Mouse (Mus musculus): Measurements from ENCODE around the gene Mmp25. TPM values are rescaled to one million over a fixed set of nuclear protein-coding genes. Genes with fewer than 3 reads are reported as not detected.
"Not testable (repeated sequence)": the region's sequence is repeated elsewhere in the genome, so short reads cannot be mapped to it uniquely, and the experiment has no call there.

Gene Mmp25
- total RNA-seq, 1 experiment from 2014 or later: 2.7 TPM

GRCm38 (mm10) chr17:23617087-23617486, 28.0 kb downstream of the Mmp25 start:
- peak; percentile 93 for ATAC-seq (replicated peaks in 1 of 2; ENCODE audit: insufficient read depth in 1 of 2, low FRiP score in 2 of 2, low TSS enrichment in 1 of 2, low read depth in 1 of 2, poor library complexity in 2 of 2, severe bottlenecking in 2 of 2)

GRCm38 (mm10) chr17:23610361-23610800, 34.7 kb downstream of the Mmp25 start:
- peak; percentile 91 to 95 for ATAC-seq (replicated peaks in 1 of 2; ENCODE audit: insufficient read depth in 1 of 2, low FRiP score in 2 of 2, low TSS enrichment in 1 of 2, low read depth in 1 of 2, poor library complexity in 2 of 2, severe bottlenecking in 2 of 2)

GRCm38 (mm10) chr17:23609612-23610011, 35.5 kb downstream of the Mmp25 start:
- ATAC-seq (replicated peaks in 1 of 2; ENCODE audit: insufficient read depth in 1 of 2, low FRiP score in 2 of 2, low TSS enrichment in 1 of 2, low read depth in 1 of 2, poor library complexity in 2 of 2, severe bottlenecking in 2 of 2): no peak

GRCm38 (mm10) chr17:23605220-23605619, 39.9 kb downstream of the Mmp25 start:
- ATAC-seq (replicated peaks in 1 of 2; ENCODE audit: insufficient read depth in 1 of 2, low FRiP score in 2 of 2, low TSS enrichment in 1 of 2, low read depth in 1 of 2, poor library complexity in 2 of 2, severe bottlenecking in 2 of 2): no peak

- ATAC-seq (replicated peaks in 1 of 2; ENCODE audit: insufficient read depth in 1 of 2, low FRiP score in 2 of 2, low TSS enrichment in 1 of 2, low read depth in 1 of 2, poor library complexity in 2 of 2, severe bottlenecking in 2 of 2): no peak
Measured at GRCm38 (mm10) chr17:23604394-23604793, 40.7 kb downstream of the Mmp25 start.

GRCm38 (mm10) chr17:23603542-23603941, 41.5 kb downstream of the Mmp25 start:
- ATAC-seq (replicated peaks in 1 of 2; ENCODE audit: insufficient read depth in 1 of 2, low FRiP score in 2 of 2, low TSS enrichment in 1 of 2, low read depth in 1 of 2, poor library complexity in 2 of 2, severe bottlenecking in 2 of 2): no peak; a peak in 1 of 4 replicates

- ATAC-seq (replicated peaks in 1 of 2; ENCODE audit: insufficient read depth in 1 of 2, low FRiP score in 2 of 2, low TSS enrichment in 1 of 2, low read depth in 1 of 2, poor library complexity in 2 of 2, severe bottlenecking in 2 of 2): no peak
Measured at GRCm38 (mm10) chr17:23603077-23603476, 42.0 kb downstream of the Mmp25 start.

- no peak for ATAC-seq (replicated peaks in 1 of 2; ENCODE audit: insufficient read depth in 1 of 2, low FRiP score in 2 of 2, low TSS enrichment in 1 of 2, low read depth in 1 of 2, poor library complexity in 2 of 2, severe bottlenecking in 2 of 2)
Measured at GRCm38 (mm10) chr17:23601836-23602585, 43.1 kb downstream of the Mmp25 start.

GRCm38 (mm10) chr17:23600641-23601622, 44.1 kb downstream of the Mmp25 start, which contains the start of gene Zscan10:
Zscan10 (plus strand) TSS chr17:23600856.
- no peak for ATAC-seq (replicated peaks in 1 of 2; ENCODE audit: insufficient read depth in 1 of 2, low FRiP score in 2 of 2, low TSS enrichment in 1 of 2, low read depth in 1 of 2, poor library complexity in 2 of 2, severe bottlenecking in 2 of 2)

- ATAC-seq (replicated peaks in 1 of 2; ENCODE audit: insufficient read depth in 1 of 2, low FRiP score in 2 of 2, low TSS enrichment in 1 of 2, low read depth in 1 of 2, poor library complexity in 2 of 2, severe bottlenecking in 2 of 2): no peak
Measured at GRCm38 (mm10) chr17:23599605-23600063, 45.4 kb downstream of the Mmp25 start.

GRCm38 (mm10) chr17:23598582-23599552, 46.2 kb downstream of the Mmp25 start, which contains the start of gene Zfp13:
Zfp13 (minus strand) TSS chr17:23599487.
- peak; percentile 96 for ATAC-seq (replicated peaks in 1 of 2; ENCODE audit: insufficient read depth in 1 of 2, low FRiP score in 2 of 2, low TSS enrichment in 1 of 2, low read depth in 1 of 2, poor library complexity in 2 of 2, severe bottlenecking in 2 of 2)

- ATAC-seq (replicated peaks in 1 of 2; ENCODE audit: insufficient read depth in 1 of 2, low FRiP score in 2 of 2, low TSS enrichment in 1 of 2, low read depth in 1 of 2, poor library complexity in 2 of 2, severe bottlenecking in 2 of 2): not testable (repeated sequence)
Measured at GRCm38 (mm10) chr17:23595139-23595538, 49.9 kb downstream of the Mmp25 start.

GRCm38 (mm10) chr17:23592926-23593300, 52.2 kb downstream of the Mmp25 start:
- ATAC-seq (replicated peaks in 1 of 2; ENCODE audit: insufficient read depth in 1 of 2, low FRiP score in 2 of 2, low TSS enrichment in 1 of 2, low read depth in 1 of 2, poor library complexity in 2 of 2, severe bottlenecking in 2 of 2): peak; percentile 50 to 56

GRCm38 (mm10) chr17:23592208-23592925, 52.7 kb downstream of the Mmp25 start:
- ATAC-seq (replicated peaks in 1 of 2; ENCODE audit: insufficient read depth in 1 of 2, low FRiP score in 2 of 2, low TSS enrichment in 1 of 2, low read depth in 1 of 2, poor library complexity in 2 of 2, severe bottlenecking in 2 of 2): peak; percentile 98

- ATAC-seq (replicated peaks in 1 of 2; ENCODE audit: insufficient read depth in 1 of 2, low FRiP score in 2 of 2, low TSS enrichment in 1 of 2, low read depth in 1 of 2, poor library complexity in 2 of 2, severe bottlenecking in 2 of 2): no peak
Measured at GRCm38 (mm10) chr17:23587253-23587652, 57.8 kb downstream of the Mmp25 start.

All from hematopoietic stem cell, adult 5-6 weeks (primary cell).